Mouse (Mus musculus): ENCODE data around the gene Sdsl.
"Not testable (repeated sequence)": the region's sequence is repeated elsewhere in the genome, so short reads cannot be mapped to it uniquely, and the experiment has no call there.

The Sdsl gene

DNA sequence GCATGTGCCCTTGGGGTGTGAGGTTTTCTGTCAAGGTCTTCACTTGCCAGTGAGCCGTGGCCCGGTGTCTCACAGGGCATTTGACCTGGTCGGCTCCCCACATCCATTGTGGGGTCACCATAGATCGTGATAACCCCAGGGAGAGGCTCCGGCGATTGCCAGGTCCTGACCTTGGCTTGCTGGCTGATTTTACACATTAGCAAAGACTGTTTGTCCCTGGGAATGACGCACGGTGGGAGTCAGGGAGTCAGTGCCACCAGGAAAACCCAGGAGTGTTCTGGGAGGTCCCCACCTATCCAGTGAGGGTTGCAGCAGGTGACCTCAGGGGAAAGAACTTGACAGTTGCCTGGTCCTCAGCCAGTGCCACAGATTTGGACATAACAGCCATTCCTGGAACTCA lies at the start of gene Sdsl:
Sdsl (minus strand) TSS at position 41 of the 400 bp plus-strand sequence.
- DNase-seq, result no peak

DNA sequence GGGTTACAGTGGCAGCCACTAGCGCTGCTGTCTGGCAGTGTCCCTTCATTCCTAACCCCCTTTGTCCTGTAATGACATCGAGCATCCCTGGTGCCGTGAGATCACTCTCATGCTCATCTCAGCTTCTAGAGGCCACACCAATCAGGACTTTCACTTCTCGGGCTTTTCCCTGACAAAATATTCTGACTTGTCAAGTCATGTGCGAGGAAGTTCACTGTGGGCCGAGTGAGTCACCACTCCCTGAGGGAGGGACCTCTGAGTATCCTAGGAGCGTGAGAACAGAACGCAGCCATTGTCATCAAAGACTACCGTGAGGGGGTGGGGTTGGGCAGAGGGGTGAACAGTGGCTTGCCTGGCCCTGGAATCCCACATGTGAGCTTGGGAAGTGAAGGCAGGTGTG lies 44.9 kb upstream of the Sdsl start:
- no peak for DNase-seq

DNA sequence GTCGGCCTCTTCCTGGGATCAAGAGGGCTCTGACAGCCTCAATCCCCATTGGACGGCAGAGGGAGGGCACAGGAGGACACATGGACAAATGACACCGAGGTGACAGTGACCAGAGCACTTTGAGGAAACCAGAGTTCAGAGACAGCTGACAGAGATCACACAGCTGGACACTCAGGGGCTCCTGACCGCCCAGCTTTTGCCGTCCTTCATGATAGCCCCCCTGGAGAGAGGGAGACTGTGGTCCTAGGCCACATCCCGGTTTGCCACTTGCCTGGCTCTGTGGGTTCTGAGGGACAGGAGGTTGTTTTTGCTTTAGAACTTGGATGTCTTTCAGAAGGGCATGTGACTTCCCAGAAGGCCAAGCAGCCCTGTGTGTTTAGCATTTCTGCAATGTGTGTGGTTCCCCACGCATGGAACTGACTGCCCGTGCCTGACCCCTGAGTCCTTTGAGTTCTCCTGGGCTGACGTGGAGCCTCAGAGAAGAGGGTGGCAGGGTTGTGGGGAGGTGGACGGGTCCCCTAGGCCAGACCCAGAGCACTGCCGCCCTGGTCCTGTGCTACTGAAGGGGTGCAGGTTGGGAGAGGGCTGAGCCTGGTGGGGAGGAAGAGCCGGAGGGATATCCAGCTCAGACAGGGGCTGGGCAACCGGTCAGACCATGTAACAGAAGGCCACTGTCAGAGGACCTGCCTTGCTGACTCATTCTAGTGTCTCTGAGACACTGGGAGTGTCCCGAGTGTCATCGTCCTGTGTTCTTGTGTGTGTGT lies 43.8 kb upstream of the Sdsl start:
- no peak for DNase-seq

- DNase-seq, result no peak
These were observed 42.8 kb upstream of the Sdsl start for GRCm38 (mm10) chr5:120515451-120515850.

DNA sequence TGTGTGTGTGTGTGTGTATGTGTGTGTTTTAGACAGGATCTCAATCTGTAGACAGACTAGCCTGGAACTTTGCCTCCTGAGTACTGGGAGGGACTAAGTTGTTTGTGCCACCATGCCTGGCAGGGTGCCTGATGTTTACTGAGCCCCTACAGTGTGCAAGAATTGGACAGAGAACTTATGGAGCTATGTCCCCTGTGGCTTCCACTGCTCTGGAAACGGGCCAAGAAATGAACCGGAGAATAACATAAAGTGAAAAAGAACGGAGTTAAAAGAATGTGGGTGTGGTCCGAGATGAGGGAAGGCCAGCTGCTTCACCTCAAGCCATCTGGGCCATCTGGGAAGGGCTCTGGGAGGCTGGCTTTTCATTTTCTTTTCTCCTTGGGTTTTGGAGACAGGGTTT lies 42.1 kb upstream of the Sdsl start:
- DNase-seq, result peak in 1 of 2 experiments; percentile 32

DNA sequence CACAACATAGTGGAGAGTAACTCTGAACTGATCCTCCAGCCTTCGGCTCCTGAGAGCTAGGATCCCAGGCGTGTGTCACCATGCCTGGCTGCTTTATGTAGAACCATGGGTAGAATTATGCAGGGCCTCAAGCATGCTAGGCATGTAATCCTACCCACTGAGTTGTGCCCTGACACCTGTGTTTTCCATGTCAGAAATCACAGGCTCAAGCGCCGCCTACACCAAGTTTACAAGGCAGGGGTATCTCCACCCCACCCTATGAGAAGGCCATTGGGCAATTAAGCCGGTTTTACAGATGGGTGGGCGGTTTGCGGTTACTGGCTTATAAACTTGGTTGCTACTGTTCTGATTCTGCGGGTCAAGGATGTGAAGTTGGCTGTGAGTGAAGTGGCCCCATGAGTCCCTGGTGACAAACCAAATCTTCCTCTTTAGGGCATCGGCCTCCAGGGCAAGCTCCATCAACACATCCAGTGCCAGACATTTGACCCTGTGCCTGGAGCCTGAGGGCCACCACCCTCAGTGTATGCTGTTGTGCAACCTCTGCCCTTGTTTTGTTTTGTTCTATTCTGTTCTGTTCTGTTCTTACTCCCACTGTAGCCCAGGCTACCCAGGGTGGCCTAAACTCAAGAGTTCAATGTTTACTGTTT lies 41.5 kb upstream of the Sdsl start:
- DNase-seq, result no peak

DNA sequence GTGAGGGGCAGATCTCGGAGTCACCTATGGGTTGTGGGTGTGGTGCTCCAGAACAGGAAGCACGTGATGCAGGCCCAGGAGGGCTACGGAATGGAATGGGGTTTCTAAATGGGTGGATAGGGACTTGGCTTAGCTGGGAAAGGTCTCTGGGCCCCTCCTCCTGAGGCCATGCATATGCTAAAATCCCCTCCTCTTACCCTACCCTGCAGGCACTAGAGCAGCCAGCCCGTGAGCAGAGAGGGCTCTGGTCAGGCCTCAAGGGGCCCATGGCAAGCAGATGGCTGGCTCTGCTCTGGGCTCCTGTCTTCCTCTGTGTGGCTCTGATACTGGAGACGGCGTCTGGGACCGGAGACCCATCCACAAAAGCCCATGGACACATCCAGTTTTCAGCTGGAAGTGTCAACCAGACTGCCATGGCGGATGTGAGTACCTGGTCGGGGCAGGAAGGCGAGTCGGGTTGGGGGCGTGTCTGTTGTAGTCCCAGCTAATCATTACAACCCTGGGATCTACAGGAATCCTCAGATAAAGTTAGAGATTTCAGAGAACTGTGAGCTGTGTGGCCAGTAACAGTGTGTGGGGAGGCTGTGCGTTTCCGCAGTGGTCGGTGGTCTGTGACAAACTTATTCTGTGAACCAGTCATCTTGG lies 40.4 kb upstream of the Sdsl start:
- no peak for DNase-seq

GRCm38 (mm10) chr5:120511643-120512220 lies 39.1 kb upstream of the Sdsl start:
- no peak for DNase-seq

- DNase-seq, result peak; percentile 88 to 94
These were observed 38.5 kb upstream of the Sdsl start, which contains the start of gene Slc8b1 for GRCm38 (mm10) chr5:120510982-120511642. Gene Slc8b1, plus strand, starts transcription at chr5:120511168.

DNA sequence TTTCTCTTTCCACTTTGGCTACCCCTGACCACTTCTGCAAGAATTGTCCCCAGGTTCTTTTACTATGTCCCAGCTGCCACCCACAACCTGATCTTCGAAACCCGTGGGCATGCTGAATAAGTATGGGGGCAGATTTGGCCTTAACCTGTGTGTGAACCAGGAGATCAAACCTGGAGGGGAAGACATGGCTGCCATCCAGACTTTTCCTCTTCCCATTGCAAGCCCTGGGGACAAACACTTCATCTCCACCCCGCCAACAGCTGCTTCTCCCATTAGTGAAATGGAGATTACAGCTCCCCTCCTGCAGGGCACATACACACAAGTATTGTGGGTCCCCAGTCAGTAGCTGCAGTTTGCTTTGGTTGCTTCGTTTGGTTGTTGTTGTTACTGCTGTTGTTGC lies 34.7 kb upstream of the Sdsl start:
- no peak for DNase-seq

GRCm38 (mm10) chr5:120506490-120506889 lies 33.9 kb upstream of the Sdsl start:
- DNase-seq, result no peak

- DNase-seq, result no peak
These were observed 33.2 kb upstream of the Sdsl start for GRCm38 (mm10) chr5:120505781-120506180.

DNA sequence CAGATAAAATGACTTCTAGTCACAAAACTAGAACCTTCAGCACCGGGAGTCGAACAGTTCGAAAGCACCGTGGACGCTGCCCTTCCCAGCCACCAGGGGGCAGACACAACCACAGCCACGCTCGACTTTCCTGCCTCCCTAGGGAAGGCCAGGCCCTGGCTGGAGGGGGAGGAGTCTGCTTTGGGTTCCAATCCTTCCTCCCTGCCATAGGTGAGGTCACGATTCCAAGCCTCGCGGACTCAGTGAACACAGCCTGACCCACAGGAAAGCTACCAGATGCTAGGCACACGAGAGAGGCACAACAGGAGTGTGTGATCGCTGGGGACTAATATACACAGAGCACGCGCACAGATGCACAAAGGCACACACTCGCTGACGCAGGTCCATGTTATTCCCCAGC lies 32.8 kb upstream of the Sdsl start:
- DNase-seq, result peak; percentile 87 to 89

DNA sequence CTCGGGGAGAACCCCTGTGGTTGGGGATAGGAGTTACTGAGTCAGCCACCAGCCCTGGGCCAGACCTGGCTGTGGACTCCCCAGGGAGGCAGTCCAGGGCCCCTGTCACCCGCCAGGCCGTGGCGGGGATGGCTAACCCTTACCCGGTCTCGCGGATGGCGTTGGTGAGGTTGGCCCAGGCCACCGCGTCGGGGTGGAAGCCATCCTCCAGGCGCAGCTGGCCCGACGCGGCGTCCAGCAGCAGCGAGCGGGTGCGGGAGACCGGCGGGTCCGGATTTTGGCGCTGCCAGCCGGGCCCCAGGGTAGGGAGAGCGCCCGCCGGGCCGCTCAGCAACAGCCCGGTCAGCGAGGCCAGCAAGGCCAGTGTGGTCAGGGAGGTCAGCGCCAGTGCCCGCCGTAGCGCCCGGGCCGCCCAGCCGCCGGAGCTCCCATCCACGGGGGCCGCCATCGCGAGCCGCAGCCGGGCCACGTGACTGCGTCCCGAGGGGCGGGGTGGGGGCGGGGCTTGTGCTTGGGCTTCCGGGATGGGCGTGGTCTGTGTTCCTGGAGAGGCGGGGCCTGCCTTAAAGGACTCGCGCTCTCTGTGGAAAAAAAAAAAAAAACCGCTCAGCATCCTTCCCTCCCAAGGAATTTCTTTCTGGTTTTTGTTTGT lies 30.7 kb upstream of the Sdsl start, which contains the start of gene Plbd2:
Plbd2 (minus strand) TSS at position 482 of the 652 bp plus-strand sequence.
- DNase-seq, result peak; percentile 87 to 96

- DNase-seq, result no peak
These were observed 30.1 kb upstream of the Sdsl start for GRCm38 (mm10) chr5:120502675-120503143.

DNA sequence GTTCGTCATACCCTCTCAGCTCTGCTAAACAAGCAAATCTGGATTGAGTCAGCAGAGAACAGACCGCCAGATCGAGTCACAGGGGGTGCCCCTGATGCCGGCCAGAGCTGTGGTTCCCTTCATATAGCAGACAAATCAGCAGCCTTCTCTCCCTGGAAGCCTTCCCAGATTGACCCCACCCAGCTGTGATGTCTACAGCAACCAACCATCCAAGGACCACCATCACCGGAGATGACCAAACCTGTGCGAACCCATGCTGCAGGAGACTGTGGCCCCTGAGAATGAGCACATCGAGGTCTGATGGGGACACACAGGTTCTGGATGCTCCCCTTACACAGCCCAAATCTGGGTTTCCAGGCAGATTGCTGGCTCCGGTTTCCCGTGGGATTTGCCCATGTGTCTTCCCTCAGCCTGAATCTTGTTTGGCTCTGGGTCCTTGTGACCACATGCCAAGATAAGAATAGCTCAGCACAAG lies 29.6 kb upstream of the Sdsl start:
- DNase-seq, result peak in 1 of 2 experiments; percentile 36

DNA sequence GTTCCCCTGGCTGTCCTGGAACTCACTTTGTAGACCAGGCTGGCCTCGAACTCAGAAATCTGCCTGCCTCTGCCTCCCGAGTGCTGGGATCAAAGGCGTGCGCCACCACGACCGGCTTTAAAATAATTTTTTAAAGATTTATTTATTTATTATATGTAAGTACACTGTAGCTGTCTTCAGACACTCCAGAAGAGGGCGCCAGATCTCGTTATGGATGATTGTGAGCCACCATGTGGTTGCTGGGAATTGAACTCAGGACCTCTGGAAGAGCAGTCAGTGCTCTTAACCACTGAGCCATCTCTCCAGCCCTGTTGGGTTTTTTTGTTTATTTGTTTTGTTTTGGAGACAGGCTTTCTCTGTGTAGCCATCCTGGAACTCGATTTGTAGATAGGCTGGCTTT lies 28.0 kb upstream of the Sdsl start:
- DNase-seq, result not testable (repeated sequence)

GRCm38 (mm10) chr5:120499202-120499601 lies 26.6 kb upstream of the Sdsl start:
- DNase-seq, result no peak

DNA sequence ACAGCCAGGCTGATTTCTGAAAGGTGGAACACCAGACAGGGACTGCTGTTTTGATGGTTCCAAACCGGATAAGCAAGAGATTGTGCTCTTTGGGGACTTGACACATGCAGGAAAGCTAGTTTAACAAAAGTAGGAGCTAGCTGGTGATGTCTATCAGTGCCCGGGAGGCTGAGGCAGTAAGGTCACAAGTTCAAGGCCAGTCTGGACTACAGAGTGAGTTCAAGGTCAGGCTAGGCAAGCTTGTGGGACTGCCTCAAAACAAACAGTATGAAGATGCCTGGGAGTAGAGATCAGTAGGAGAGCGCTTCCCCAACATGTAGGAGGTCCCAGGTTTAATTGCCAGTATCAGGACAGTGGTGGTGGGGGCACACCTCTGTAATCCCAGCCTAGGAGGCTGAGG lies 24.5 kb upstream of the Sdsl start:
- no peak for DNase-seq

DNA sequence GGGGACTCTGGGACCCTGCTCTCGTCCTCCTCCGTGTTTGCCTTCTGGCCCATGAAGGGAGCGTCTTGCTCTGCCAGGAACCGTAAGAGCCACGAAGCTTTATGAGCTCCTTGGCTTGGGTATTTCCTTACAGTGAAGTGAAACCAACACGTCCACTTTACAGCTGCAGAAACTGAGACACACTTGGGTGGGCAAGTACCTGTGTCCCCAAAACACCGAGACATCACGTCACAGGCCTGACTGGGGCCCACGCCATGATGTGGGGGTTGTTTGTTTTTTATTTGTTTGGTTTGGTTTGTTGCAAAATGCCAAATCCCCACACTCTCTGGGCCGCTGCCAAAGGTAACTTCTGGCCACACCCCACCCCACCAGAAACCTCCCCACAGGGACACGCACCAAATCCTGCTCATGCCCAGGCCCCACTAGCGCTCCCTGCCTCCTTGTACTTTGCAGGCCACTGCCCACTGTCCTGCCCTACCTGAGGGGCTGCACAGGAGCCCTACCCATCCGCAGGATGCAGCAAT lies 23.2 kb upstream of the Sdsl start:
- DNase-seq, result no peak

GRCm38 (mm10) chr5:120495064-120495702 lies 22.6 kb upstream of the Sdsl start:
- DNase-seq, result peak; percentile 42 to 57

Data from cerebellum, postnatal 25 days (tissue).